Mouse (Mus musculus): ENCODE results near the gene Nudt9. TPM values are rescaled to one million over a fixed set of nuclear protein-coding genes. Genes with fewer than 3 reads are reported as not detected.
"Not testable (repeated sequence)": the region's sequence is repeated elsewhere in the genome, so short reads cannot be mapped to it uniquely, and the experiment has no call there.

Gene Nudt9
- 10 to 100 TPM; 75.6 to 77.4 TPM for total RNA-seq (2021)
- long read RNA-seq, experiment 1, transcript Nudt9-201 (8 exons, 1,488 nt), result major isoform, 58 of 79 reads
- long read RNA-seq, experiment 1, partial matches to known transcripts, result 3 of 79 reads
- long read RNA-seq, experiment 1, other reads (novel, unspliced or antisense), result 18 of 79 reads
- long read RNA-seq, experiment 2, transcript Nudt9-201 (8 exons, 1,488 nt), result major isoform, 110 of 146 reads
- long read RNA-seq, experiment 2, partial matches to known transcripts, result 4 of 146 reads
- long read RNA-seq, experiment 2, other reads (novel, unspliced or antisense), result 32 of 146 reads

DNA sequence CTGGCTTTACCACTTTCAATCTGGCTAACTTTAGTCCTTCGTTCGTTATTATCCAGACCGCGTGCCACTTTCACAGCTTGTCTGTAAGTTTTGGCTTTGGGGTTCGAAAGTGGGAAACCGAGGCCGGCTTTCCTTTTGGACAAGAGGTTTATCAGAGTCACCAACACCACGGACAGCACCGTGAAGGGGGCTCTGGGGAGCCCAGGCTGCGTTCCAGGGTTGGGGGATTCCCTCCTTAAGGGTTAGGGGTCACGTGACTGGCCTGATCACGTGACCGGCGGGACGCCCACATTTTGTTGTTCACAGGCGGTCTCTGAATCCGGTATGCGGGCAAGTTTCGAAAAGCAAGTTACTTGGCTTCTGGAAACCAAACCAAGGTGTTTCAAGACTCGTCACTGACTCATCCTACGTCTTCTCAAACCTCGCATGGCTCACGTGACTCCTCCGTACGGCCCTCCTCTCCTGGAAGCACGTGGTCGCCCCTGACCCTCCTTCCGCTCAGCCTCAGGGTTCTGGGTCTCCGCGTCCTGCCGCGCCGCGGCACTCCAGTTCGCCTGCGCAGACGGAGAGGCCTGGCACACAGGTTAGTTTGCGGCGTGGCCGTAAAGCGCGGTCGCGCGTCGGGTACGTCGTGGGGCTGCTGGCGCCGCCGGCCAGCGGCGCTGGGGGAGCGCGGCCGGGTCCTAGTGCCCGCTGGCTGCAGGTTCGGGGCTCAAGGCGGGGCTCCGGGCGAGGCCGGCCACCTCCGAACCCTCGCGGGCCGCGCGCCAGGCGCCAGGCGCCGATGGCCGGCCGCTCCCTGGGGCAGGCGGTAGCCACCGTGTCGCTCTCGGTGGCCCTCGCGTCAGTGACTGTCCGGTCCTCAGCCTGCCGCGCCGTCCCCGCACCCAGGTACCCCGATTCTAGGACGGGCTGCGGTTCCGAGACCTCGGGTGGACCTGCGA is at the start of gene Nudt9:
Gene Nudt9 (plus strand): TSS at position 51 of the 944 bp plus-strand sequence.
- DNase-seq (ENCODE audit: low spot score in 2 of 2), result peak; percentile 96 to 98

GRCm38 (mm10) chr5:103998739-103999138 is 47.4 kb upstream of the Nudt9 start:
- DNase-seq (ENCODE audit: low spot score in 2 of 2), result no peak

- DNase-seq (ENCODE audit: low spot score in 2 of 2), result peak; percentile 71 to 81
Observed at GRCm38 (mm10) chr5:103999738-104000137, 46.4 kb upstream of the Nudt9 start.

DNA sequence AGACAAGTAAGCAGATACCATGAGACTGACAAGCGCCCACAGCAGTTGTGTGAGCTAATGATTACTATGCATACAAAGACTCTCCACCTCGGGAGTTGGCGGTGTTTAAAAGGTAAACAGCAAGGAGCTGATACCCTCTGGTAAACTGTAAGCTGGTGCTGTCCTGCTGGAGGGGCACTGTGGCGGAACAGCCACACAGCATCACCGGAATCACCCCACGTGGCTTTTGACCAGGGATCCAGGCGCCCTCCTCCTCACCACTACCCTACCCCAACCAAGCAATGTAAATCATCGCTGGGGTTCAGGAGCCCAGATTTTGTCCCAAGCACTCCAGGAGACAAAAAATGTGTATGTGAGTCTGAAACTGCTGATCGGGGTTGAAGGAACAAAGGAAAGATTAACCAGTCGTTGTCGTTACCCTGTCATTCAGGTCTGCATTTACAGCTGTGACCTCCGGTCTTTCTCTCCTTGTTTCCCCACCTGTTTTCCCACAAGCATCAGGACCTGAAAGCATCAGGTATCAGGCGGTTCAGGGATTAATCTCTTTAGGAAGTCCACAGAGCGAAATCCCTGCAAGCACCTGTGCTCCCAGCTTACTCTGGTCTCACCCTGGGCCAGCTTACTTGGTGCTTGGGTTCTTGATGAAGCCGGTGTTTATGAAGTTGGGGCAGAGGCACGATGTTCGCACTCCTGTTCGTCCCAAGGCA is 43.4 kb upstream of the Nudt9 start:
- DNase-seq (ENCODE audit: low spot score in 2 of 2), result no peak

GRCm38 (mm10) chr5:104003256-104003931 is 42.7 kb upstream of the Nudt9 start:
- no peak for DNase-seq (ENCODE audit: low spot score in 2 of 2)

GRCm38 (mm10) chr5:104003955-104004354 is 42.2 kb upstream of the Nudt9 start:
- no peak for DNase-seq (ENCODE audit: low spot score in 2 of 2)

DNA sequence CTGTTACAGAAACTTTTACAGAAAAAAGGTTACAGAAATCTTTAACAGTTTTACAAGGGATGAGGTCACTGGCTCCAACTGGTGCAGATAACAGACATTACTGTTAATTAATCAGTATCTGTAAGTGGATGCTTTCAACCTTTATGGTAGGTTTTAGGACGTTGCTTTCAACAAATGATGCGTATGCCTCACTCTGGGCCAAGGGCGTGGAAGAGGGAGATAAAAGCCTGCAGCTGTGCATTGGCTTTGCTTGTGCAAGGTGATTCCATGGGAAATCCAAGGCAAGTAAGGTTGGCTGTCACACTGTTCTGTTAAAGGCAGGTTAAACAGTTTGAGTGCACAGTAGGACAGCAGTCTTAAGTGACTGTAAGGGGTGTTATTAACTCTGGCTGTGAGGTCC is 39.3 kb upstream of the Nudt9 start:
- no peak for DNase-seq (ENCODE audit: low spot score in 2 of 2)

GRCm38 (mm10) chr5:104007801-104008200 is 38.3 kb upstream of the Nudt9 start:
- DNase-seq (ENCODE audit: low spot score in 2 of 2), result no peak

DNA sequence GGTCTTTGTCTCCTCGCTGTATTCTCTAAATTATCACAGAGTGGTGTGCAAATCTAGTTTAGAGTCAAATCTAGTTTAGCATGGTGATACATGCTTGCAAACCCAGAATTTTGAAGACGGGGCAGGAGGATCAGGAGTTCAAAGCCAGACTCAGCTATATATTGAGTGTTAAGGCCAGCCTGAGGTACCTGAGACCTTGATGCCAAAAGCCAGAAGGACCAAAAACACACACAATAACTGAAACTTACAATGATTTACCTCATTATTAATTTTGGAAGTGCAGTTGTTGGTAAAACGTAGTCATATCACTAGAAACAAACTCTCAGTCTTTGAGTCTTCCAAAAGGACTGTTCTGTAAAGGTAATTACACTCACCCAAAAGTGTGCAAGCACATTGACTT is 36.7 kb upstream of the Nudt9 start:
- no peak for DNase-seq (ENCODE audit: low spot score in 2 of 2)

- DNase-seq (ENCODE audit: low spot score in 2 of 2), result no peak
Observed at GRCm38 (mm10) chr5:104010261-104010660, 35.8 kb upstream of the Nudt9 start.

DNA sequence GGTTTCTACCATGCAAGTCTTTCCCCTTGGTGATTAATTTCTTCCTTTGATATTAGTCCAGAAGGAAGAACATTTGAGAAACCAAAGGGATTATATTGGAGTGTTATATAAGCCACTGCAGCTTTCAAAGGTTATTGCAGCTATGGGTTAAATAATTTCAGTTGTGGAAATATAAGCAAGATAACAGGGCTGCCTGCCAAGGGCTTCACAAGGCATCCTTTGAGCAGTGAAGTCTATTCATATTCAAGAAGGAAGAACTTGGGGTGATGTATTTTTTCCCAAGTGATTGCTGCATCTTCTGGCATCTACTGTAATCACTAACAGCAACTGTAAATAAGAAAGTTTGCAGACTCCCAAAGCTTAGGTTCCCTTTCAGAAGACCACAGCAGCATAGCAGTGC is 34.7 kb upstream of the Nudt9 start:
- no peak for DNase-seq (ENCODE audit: low spot score in 2 of 2)

DNA sequence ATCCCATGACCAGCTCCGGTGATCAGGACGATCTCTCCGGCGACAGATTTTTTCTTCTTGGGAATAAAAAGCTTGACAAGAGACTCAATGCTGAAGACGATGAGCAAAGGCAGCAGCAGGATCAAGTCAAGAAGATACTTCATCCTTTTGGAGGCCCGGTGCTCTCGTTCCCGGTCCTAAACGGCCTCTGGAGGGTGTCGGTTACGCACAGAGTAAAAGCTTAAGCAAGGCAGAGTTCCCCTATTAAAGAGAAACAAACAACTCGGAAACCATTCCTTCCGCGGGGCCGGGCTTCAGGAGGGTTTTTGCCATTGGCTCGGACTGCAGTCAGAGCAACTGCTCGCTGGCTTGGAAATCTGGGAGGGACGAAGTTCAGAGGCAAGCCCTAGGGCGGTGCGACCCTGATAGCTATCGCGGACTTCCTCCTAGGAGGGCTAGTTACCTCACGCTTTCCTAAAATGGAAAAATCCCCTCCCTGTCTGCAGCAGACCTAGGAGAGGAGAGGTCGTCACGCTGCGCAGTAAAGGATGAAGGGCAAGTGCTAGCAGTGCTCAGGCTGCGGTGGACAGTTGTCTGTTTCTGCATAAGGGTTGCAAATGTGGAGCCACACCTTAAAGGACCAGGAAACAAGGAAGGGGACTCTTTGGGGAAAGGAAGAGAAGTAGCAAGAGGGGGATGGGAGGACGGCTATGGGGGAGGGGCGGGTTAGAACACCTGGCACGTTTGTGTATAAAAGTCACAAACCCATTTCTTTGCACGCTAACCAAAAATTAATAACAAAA is 24.3 kb upstream of the Nudt9 start, which contains the start of gene Hsd17b11:
Gene Hsd17b11 (minus strand): TSS at position 323 of the 782 bp plus-strand sequence.
- DNase-seq (ENCODE audit: low spot score in 2 of 2), result peak; percentile 68 to 72

DNA sequence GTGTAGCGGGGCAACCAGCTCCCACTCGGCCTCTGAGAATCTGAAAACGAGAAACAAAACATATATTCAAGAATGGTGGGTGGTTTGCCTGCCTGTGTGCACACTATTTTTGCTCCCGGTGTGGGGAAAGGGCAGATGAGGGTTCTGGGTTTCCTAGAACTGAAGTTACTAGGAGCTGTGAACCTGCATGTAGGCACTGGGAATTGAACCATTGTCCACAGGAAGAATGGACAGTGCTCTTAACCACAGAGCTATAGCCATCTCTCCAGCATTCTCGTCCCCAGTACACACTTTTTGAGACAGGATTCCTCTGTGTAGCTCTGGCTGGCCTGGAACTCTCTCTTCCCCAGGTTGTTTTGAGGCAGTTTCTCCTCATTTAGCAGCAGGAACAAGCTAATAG is 23.5 kb upstream of the Nudt9 start:
- DNase-seq (ENCODE audit: low spot score in 2 of 2), result no peak

DNA sequence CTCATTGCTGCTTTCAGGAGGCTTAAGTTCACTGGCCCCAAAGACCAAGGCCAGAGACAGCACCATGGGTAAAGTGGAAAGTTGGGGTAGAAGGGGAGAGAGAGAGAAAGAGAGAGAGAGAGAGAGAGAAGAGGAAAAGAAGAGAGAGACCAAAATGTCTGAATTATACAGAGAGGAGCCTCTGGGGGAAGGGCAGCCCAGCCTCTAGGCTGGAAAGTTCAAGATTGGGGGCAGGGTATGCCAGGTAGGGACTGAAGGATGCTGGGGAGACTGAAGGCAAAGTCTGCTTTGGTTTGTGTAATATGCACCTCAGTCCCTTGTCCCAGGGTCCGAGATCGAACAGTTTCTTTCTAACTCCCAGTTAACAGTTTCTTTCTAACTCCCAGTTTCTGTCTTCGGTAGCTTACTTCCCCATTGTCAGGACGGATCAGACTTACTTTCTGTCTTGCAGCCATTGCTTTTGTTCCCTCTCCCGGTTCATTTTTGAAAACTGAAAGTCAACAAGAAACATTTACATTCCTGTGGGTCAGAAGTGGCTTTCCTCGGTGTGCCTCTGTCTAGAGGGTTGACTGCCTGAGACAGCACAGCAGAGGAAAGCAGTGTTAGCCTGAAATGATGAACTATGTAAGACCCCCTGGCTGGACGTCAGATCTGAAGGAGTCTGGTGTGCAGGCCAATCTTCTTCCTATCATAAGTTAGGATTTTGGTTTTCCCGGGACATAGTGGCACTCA is 22.7 kb upstream of the Nudt9 start:
- DNase-seq (ENCODE audit: low spot score in 2 of 2), result no peak

GRCm38 (mm10) chr5:104024193-104024592 is 21.9 kb upstream of the Nudt9 start:
- DNase-seq (ENCODE audit: low spot score in 2 of 2), result not testable (repeated sequence)

- DNase-seq (ENCODE audit: low spot score in 2 of 2), result no peak
Observed at GRCm38 (mm10) chr5:104024762-104025161, 21.3 kb upstream of the Nudt9 start.

GRCm38 (mm10) chr5:104025245-104025854 is 20.8 kb upstream of the Nudt9 start:
- no peak for DNase-seq (ENCODE audit: low spot score in 2 of 2)

GRCm38 (mm10) chr5:104032434-104033097 is 13.5 kb upstream of the Nudt9 start:
- DNase-seq (ENCODE audit: low spot score in 2 of 2), result no peak
